Mouse (Mus musculus): ENCODE measurements around the gene Cachd1. TPM values are rescaled to one million over a fixed set of nuclear protein-coding genes. Genes with fewer than 3 reads are reported as not detected.

Gene Cachd1
- polyA plus RNA-seq, 1 experiment = not detected

DNA sequence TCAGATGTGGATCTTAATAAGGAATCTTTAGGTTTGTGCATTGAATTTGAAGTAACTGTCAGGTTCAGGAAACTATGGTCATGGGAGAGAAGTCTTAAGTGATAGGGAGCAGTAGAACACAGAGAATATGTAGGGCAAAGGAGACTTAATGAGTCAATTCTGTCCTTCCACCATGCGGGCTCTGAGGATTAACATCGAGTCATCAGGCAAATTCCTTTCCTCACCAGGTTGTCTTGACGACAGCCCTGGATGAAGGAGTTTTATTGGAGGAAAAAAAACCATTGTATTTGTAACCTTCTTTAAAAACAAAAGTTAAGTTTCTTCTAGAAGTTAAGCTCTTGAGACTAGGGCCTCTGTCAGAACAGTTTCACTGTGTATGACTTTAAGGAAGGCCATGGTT is 100.9 kb downstream of the Cachd1 start:
- Histone ChIP-seq H3K27ac (ENCODE audit: insufficient read depth, low read depth, low read length) (no peak overlapping the region), H3K4me3 (ENCODE audit: insufficient read depth, low read depth, low read length) (no peak overlapping the region), H3K4me1 (ENCODE audit: control insufficient read depth, insufficient read depth, low read length) (no peaks in the 10 kb centered on the region)
- WGBS = 68% methylated on average over 3 of the region's 3 CpGs
- TF ChIP-seq CTCF (IDR thresholded peaks at IDR 0.05; ENCODE audit: insufficient read depth, low read depth, low read length) = no peak
- TF ChIP-seq POLR2A (IDR thresholded peaks at IDR 0.05; ENCODE audit: insufficient read depth, low read depth, low read length) = no peak

DNA sequence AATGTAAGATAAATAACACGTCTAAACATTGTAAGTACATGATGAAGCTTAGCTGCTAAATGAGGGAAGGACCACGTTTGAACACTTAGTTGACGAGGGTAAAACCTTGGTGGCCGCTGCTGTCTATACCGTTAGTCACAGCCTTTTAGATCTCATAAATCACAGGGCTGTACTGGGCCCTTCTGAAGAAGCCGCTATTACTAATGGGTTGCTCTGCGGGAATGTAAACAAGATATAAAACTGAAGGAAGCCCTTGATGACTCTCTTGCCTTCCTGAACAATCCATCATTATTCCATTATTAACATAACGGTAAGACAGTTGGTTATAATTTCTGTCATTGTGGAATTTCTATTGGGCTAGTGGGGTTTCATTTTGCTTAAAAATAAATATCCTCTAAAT is 102.9 kb downstream of the Cachd1 start:
- TF ChIP-seq POLR2A (IDR thresholded peaks at IDR 0.05; ENCODE audit: insufficient read depth, low read depth, low read length) (no peak), CTCF (IDR thresholded peaks at IDR 0.05; ENCODE audit: insufficient read depth, low read depth, low read length) (no peak)
- H3K4me1 ChIP-seq (ENCODE audit: control insufficient read depth, insufficient read depth, low read length) = no peaks in the 10 kb centered on the region
- H3K27ac ChIP-seq (ENCODE audit: insufficient read depth, low read depth, low read length) = no peak overlapping the region
- H3K4me3 ChIP-seq (ENCODE audit: insufficient read depth, low read depth, low read length) = no peak overlapping the region
- 87% methylated on average over 8 of the region's 8 CpGs for WGBS

- Histone ChIP-seq H3K27ac (ENCODE audit: insufficient read depth, low read depth, low read length) (no peak overlapping the region), H3K4me1 (ENCODE audit: control insufficient read depth, insufficient read depth, low read length) (no peaks in the 10 kb centered on the region), H3K4me3 (ENCODE audit: insufficient read depth, low read depth, low read length) (no peak overlapping the region)
- TF ChIP-seq CTCF (IDR thresholded peaks at IDR 0.05; ENCODE audit: insufficient read depth, low read depth, low read length) (no peak), POLR2A (IDR thresholded peaks at IDR 0.05; ENCODE audit: insufficient read depth, low read depth, low read length) (no peak)
- 91% methylated on average over 4 of the region's 4 CpGs for WGBS
Measured at GRCm38 (mm10) chr4:100880075-100880474, 103.6 kb downstream of the Cachd1 start.

DNA sequence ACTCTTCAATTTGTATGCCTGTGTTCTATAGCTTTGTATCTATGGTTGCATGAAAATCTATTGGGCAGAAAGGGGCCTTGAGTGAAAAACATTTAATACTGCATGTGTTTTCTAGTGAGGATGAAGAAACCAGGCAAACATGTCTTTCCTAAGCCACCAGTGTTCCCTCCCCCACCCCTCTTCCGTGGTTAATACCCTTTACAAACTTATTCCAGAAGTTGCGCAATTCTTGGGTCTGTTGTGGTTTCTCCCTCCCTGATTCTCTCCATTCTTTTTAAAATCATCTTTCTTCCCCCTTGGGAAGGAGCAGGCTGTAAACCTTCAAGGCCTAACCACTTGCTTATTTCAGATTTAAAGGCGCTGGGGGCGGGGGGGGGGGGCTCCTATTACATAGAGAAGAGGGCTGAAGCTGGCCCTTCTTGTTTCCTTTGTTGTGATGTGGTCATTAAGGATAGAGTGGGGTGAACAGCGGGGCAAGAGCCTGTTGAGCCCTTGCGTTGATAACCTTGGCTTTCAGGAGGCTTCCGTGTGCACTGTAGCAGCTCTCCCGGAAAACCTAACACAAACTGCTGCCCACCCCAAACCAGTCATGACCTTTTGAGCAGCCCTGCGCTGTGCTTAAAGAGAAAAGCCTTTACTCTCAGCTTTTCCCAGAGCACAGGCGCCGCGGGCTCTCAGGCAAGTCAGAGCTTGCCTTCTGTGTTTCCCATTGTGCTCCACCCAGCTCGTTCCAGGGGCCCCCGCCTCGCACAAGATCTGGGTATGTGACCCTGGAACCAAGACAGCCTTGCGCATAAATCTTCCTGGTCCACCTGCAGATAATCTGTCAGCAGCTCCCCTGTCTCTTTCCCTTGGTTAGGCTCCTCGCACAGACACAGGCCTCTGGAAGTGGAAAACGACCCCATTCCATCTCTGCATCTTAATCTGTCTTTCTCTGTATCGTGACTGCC is 109.6 kb downstream of the Cachd1 start:
- WGBS = 60% methylated on average over 19 of the region's 19 CpGs
- Histone ChIP-seq H3K27ac (ENCODE audit: insufficient read depth, low read depth, low read length) (no peak overlapping the region), H3K4me1 (ENCODE audit: control insufficient read depth, insufficient read depth, low read length) (peaks cover 4% of the 10 kb centered on the region; the same call in 1 of the 2 replicates), H3K4me3 (ENCODE audit: insufficient read depth, low read depth, low read length) (no peak overlapping the region)
- TF ChIP-seq POLR2A (IDR thresholded peaks at IDR 0.05; ENCODE audit: insufficient read depth, low read depth, low read length) (no peak), CTCF (IDR thresholded peaks at IDR 0.05; ENCODE audit: insufficient read depth, low read depth, low read length) (no peak)

- H3K4me3 ChIP-seq (ENCODE audit: insufficient read depth, low read depth, low read length) = no peak overlapping the region
- TF ChIP-seq CTCF (IDR thresholded peaks at IDR 0.05; ENCODE audit: insufficient read depth, low read depth, low read length) = no peak
- peaks cover 4% of the 10 kb centered on the region; the same call in 1 of the 2 replicates for H3K4me1 ChIP-seq (ENCODE audit: control insufficient read depth, insufficient read depth, low read length)
- WGBS = 94% methylated on average over 8 of the region's 8 CpGs
- no peak overlapping the region for H3K27ac ChIP-seq (ENCODE audit: insufficient read depth, low read depth, low read length)
Measured at GRCm38 (mm10) chr4:100886743-100887416, 110.4 kb downstream of the Cachd1 start.

- Histone ChIP-seq H3K4me1 (ENCODE audit: control insufficient read depth, insufficient read depth, low read length) (peaks cover 4% of the 10 kb centered on the region; the same call in 1 of the 2 replicates), H3K4me3 (ENCODE audit: insufficient read depth, low read depth, low read length) (no peak overlapping the region), H3K27ac (ENCODE audit: insufficient read depth, low read depth, low read length) (no peak overlapping the region)
- 52% methylated on average over 7 of the region's 7 CpGs for WGBS
- no peak for TF ChIP-seq CTCF (IDR thresholded peaks at IDR 0.05; ENCODE audit: insufficient read depth, low read depth, low read length)
- no peak for TF ChIP-seq POLR2A (IDR thresholded peaks at IDR 0.05; ENCODE audit: insufficient read depth, low read depth, low read length)
Measured at GRCm38 (mm10) chr4:100890106-100890970, 113.9 kb downstream of the Cachd1 start.

- H3K4me3 ChIP-seq (ENCODE audit: insufficient read depth, low read depth, low read length) = no peak overlapping the region
- no peaks in the 10 kb centered on the region for H3K4me1 ChIP-seq (ENCODE audit: control insufficient read depth, insufficient read depth, low read length)
- TF ChIP-seq CTCF (IDR thresholded peaks at IDR 0.05; ENCODE audit: insufficient read depth, low read depth, low read length) (no peak), POLR2A (IDR thresholded peaks at IDR 0.05; ENCODE audit: insufficient read depth, low read depth, low read length) (no peak)
- H3K27ac ChIP-seq (ENCODE audit: insufficient read depth, low read depth, low read length) = no peak overlapping the region
Measured at GRCm38 (mm10) chr4:100893739-100894138, 117.3 kb downstream of the Cachd1 start.

GRCm38 (mm10) chr4:100894142-100894541 is 117.7 kb downstream of the Cachd1 start:
- H3K4me3 ChIP-seq (ENCODE audit: insufficient read depth, low read depth, low read length) = no peak overlapping the region
- no peaks in the 10 kb centered on the region for H3K4me1 ChIP-seq (ENCODE audit: control insufficient read depth, insufficient read depth, low read length)
- no peak overlapping the region for H3K27ac ChIP-seq (ENCODE audit: insufficient read depth, low read depth, low read length)
- no peak for TF ChIP-seq POLR2A (IDR thresholded peaks at IDR 0.05; ENCODE audit: insufficient read depth, low read depth, low read length)
- no peak for TF ChIP-seq CTCF (IDR thresholded peaks at IDR 0.05; ENCODE audit: insufficient read depth, low read depth, low read length)
- 96% methylated on average over 2 of the region's 2 CpGs for WGBS
